Mouse (Mus musculus) cerebellum, adult 8-10 months (tissue): Measurements from ENCODE around the gene Hist4h4.

Source experiments
- DNase-seq: peaks from one replicate; pipeline ENCODE4 v3.0.0; 2022

Hist4h4 gene

GRCm38 (mm10) chr6:136803739-136804633 lies at the start of gene Hist4h4:
Gene Hist4h4 (minus strand): TSS chr6:136804415.
- peak; percentile 98 for DNase-seq

GRCm38 (mm10) chr6:136852762-136853161 lies 48.5 kb upstream of the Hist4h4 start:
- no peak for DNase-seq

GRCm38 (mm10) chr6:136852348-136852747 lies 48.1 kb upstream of the Hist4h4 start:
- no peak for DNase-seq

- no peak for DNase-seq
Measured at GRCm38 (mm10) chr6:136850267-136850666, 46.1 kb upstream of the Hist4h4 start.

- DNase-seq: no peak
Measured at GRCm38 (mm10) chr6:136848971-136849370, 44.8 kb upstream of the Hist4h4 start.

- DNase-seq: no peak
Measured at GRCm38 (mm10) chr6:136848399-136848798, 44.2 kb upstream of the Hist4h4 start.

GRCm38 (mm10) chr6:136847790-136848189 lies 43.6 kb upstream of the Hist4h4 start:
- DNase-seq: peak; percentile 8

GRCm38 (mm10) chr6:136847267-136847666 lies 43.1 kb upstream of the Hist4h4 start:
- DNase-seq: no peak

- no peak for DNase-seq
Measured at GRCm38 (mm10) chr6:136845706-136846480, 41.7 kb upstream of the Hist4h4 start.

- DNase-seq: no peak
Measured at GRCm38 (mm10) chr6:136844903-136845302, 40.7 kb upstream of the Hist4h4 start.

GRCm38 (mm10) chr6:136837323-136837722 lies 33.1 kb upstream of the Hist4h4 start:
- no peak for DNase-seq

GRCm38 (mm10) chr6:136835352-136835751 lies 31.1 kb upstream of the Hist4h4 start, which contains the start of gene Smco3:
Gene Smco3 (minus strand): TSS chr6:136835452.
- no peak for DNase-seq

- no peak for DNase-seq
Measured at GRCm38 (mm10) chr6:136831712-136832111, 27.5 kb upstream of the Hist4h4 start.

- peak; percentile 16 for DNase-seq
Measured at GRCm38 (mm10) chr6:136828681-136829080, 24.5 kb upstream of the Hist4h4 start.

GRCm38 (mm10) chr6:136827881-136828561 lies 23.8 kb upstream of the Hist4h4 start, which contains the start of gene Wbp11:
Gene Wbp11 (minus strand): TSS chr6:136828233.
- DNase-seq: peak; percentile 93

- DNase-seq: no peak
Measured at GRCm38 (mm10) chr6:136827516-136827880, 23.3 kb upstream of the Hist4h4 start, which contains the start of gene BC049715. Gene BC049715 (plus strand): TSS chr6:136827626.

GRCm38 (mm10) chr6:136827116-136827515 lies 22.9 kb upstream of the Hist4h4 start:
- no peak for DNase-seq

GRCm38 (mm10) chr6:136824987-136825386 lies 20.8 kb upstream of the Hist4h4 start:
- no peak for DNase-seq

GRCm38 (mm10) chr6:136821086-136821485 lies 16.9 kb upstream of the Hist4h4 start:
- no peak for DNase-seq

GRCm38 (mm10) chr6:136820381-136820780 lies 16.2 kb upstream of the Hist4h4 start:
- no peak for DNase-seq

GRCm38 (mm10) chr6:136817549-136817948 lies 13.3 kb upstream of the Hist4h4 start:
- no peak for DNase-seq

GRCm38 (mm10) chr6:136816826-136817225 lies 12.6 kb upstream of the Hist4h4 start:
- DNase-seq: no peak

GRCm38 (mm10) chr6:136815381-136815780 lies 11.2 kb upstream of the Hist4h4 start:
- DNase-seq: no peak
